Mouse (Mus musculus): ENCODE measurements around the gene Hist1h2ae.

DNA sequence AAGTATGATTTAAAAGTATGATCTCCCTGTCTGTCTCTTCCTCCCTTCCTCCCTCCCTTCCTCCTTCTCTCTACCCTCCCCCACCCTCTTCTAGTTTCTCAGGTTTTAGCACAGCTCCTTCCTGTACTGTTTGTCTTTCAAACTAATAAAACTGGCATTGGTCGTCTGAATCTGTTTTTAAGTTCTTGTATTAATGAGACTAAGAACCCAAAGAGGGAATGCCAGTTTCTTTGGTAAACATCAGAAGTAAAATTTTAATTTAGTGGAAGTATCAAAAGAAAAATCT is 15.9 kb upstream of the Hist1h2ae start:
- TF ChIP-seq POLR2A (IDR thresholded peaks at IDR 0.05; ENCODE audit: extremely low read depth, insufficient read depth, low read length) (no peak), CTCF (IDR thresholded peaks at IDR 0.05; ENCODE audit: low read depth, low read length) (no peak)

Measured in liver, adult 2 months (tissue).